Mouse (Mus musculus): ENCODE results near the gene Tdg. TPM values are rescaled to one million over a fixed set of nuclear protein-coding genes. Genes with fewer than 3 reads are reported as not detected.

Gene Tdg
- polyA plus RNA-seq (2012; rRNA removed; ENCODE audit: low replicate concordance) = 11.5 and 16.3 TPM in 2 replicates

DNA sequence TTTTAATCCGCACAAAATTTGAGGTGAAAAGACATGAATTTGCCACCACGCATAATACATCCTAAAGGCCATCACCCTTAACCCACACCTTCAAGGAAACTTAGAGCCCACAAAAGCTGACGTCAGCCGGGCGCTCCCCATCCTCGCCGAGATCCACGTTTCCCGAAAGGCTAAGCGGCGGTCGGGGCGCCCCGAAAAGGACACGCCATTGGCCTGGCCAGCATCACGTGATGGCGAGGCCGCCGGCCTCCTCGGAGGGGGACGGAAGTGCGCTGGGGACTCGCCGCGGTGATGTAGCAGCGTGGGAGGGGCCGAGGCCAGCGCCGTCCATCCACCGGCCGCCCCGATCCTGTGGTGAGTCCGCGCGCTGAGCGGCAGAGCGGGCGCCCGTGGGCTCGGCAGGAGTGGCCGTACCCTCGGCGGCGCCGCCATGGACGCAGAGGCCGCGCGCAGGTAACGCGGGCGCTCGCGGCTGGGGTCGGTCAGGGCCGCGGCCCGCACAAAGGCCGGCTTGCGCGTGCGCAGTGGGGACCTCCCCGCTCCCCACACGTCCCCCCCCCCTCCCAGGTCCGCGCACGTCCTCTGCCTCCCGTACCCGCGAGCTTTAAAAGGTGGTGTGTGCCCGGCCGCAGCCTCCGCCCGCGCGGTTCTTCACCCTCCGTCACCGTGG, at the start of gene Tdg:
Gene Tdg (plus strand): TSS at position 243 of the 670 bp plus-strand sequence.

DNA sequence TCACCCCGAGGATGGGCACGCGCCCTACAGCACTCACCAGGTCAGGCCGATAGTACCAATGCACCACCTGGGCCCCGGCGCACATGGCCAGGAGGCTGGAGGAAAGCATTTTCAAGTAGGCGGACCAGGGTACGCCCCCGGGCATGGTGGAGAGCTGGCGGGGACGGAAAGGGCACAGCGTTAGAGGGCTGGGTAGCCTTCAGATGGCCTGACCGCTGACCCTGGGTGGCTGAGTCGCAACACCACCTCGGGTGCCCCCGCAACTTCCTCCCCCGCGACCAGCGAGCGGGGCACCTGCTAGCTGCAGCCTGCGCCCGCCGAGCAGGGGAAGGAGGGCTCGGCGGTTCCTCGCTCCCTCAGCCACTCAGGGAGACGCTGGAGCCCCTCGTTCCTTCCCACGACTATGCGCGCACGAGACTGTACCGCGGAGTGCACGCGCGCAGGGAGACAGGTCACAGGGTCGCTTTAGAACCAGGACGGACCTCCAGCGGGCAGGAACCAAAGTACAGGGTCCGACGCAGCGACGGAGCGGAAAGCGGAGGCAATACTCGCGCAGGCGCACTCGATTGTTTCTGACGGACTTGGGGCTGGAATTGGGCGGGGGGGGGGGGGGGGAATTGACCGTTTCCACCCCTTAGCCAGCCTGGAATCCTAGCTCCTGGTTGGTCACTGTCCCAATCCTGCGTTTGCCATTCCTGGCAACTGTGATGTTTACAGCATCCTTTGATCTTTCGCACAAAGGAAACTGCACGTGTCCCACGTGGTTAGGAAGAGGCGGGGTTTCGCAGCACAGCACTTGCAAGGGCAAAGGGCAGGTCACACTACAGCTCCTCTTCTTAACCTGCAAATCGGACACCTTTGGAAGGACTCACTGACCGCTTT, 6.7 kb upstream of the Tdg start, which contains the start of gene 1190007I07Rik:
Gene 1190007I07Rik (minus strand): TSS at position 558 of the 882 bp plus-strand sequence.

DNA sequence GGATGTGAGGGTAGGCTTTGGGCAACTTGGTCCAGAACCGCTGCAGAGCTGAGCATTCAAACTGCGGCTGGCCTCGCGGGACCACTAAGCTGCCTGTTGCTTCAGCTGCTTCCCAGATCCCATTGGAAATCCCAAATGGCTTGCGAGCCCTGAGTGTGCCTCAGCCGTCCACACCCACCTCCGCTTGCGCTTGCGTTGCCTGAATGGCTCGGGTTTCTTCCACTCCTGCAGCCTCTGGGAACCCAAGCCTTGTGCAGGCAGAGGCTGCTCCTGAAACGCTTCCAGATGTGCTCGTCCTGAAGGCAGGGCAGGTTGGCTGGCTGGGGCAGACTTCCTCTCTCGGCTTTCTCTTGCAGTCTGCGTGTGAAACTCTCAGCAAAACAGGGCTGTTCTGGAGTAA, 60.9 kb downstream of the Tdg start, which contains the start of gene Glt8d2:
Gene Glt8d2 (minus strand): TSS at position 157 of the 400 bp plus-strand sequence.

DNA sequence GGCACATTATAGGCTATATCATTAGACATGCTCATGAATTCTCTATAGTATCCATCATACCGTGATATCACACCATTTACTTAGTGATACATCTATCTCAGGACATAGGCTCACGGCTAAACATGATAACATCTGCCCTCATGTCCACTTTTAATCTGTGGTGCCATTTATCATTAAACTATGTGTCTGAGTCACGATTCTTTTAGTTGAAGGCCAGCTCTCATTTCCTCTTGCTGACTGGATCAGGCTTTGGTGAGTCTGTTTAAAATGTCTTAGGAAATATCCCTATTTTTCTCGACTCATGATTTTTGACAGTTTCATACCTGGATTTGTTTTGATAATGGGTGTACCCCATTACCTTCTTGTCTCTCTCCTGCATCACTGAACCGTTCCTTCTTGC, 66.3 kb downstream of the Tdg start, which contains the start of gene Hcfc2:
Gene Hcfc2 (plus strand): TSS at position 205 of the 400 bp plus-strand sequence.

Other genes with a start within 250 kb of the Tdg start
- not detected in 2 replicates for gene Gm1553, start 137.2 kb upstream of the Tdg start, polyA plus RNA-seq (2012; rRNA removed; ENCODE audit: low replicate concordance)
- gene 1190007I07Rik, start 6.6 kb upstream of the Tdg start, polyA plus RNA-seq (2012; rRNA removed; ENCODE audit: low replicate concordance) = 37.3 and 65.4 TPM in 2 replicates
- gene Glt8d2, start 60.8 kb downstream of the Tdg start, polyA plus RNA-seq (2012; rRNA removed; ENCODE audit: low replicate concordance) = 0.21 and 0.26 TPM in 2 replicates
- 1.7 and 1.8 TPM in 2 replicates for gene Hcfc2, start 66.3 kb downstream of the Tdg start, polyA plus RNA-seq (2012; rRNA removed; ENCODE audit: low replicate concordance)
- 3.9 and 5.2 TPM in 2 replicates for gene Nfyb, start 134.3 kb downstream of the Tdg start, polyA plus RNA-seq (2012; rRNA removed; ENCODE audit: low replicate concordance)
- 92.6 and 99.3 TPM in 2 replicates for gene Txnrd1, start 204.1 kb downstream of the Tdg start, polyA plus RNA-seq (2012; rRNA removed; ENCODE audit: low replicate concordance)
- gene Eid3, start 236.8 kb downstream of the Tdg start, polyA plus RNA-seq (2012; rRNA removed; ENCODE audit: low replicate concordance) = 0.32 and 0.44 TPM in 2 replicates

Data from duodenum, adult 2 months (tissue).